Mouse (Mus musculus) 3T3-L1 (cell line): ENCODE results near the gene Krtap5-1.
A peak's percentile ranks its signal among the peaks of the same experiment; 100 is the strongest.
"Not testable (repeated sequence)": the region's sequence is repeated elsewhere in the genome, so short reads cannot be mapped to it uniquely, and the experiment has no call there.

Experiments
- DNase-seq: peaks from one replicate; pipeline ENCODE4 v3.0.0-alpha.2; 2015; ENCODE audit warnings: low read depth, low spot score

Gene Krtap5-1

GRCm38 (mm10) chr7:142303249-142303648, 6.3 kb upstream of the Krtap5-1 start, which contains the start of gene Krtap5-4:
TSS of gene Krtap5-4 (plus strand) at chr7:142303549.
- DNase-seq, result peak; percentile 33

GRCm38 (mm10) chr7:142296108-142296507, 810 bp downstream of the Krtap5-1 start:
- not testable (repeated sequence) for DNase-seq

GRCm38 (mm10) chr7:142295418-142295817, 1.5 kb downstream of the Krtap5-1 start:
- DNase-seq, result no peak

- peak; percentile 49 for DNase-seq
Observed at GRCm38 (mm10) chr7:142293851-142294250, 3.1 kb downstream of the Krtap5-1 start.

GRCm38 (mm10) chr7:142285910-142286612, 10.9 kb downstream of the Krtap5-1 start:
- DNase-seq, result not testable (repeated sequence)

GRCm38 (mm10) chr7:142285130-142285835, 11.6 kb downstream of the Krtap5-1 start:
- DNase-seq, result peak; percentile 13

GRCm38 (mm10) chr7:142284615-142285080, 12.3 kb downstream of the Krtap5-1 start:
- DNase-seq, result peak; percentile 92

- peak; percentile 42 for DNase-seq
Observed at GRCm38 (mm10) chr7:142284023-142284591, 12.8 kb downstream of the Krtap5-1 start.

GRCm38 (mm10) chr7:142282847-142283246, 14.1 kb downstream of the Krtap5-1 start:
- not testable (repeated sequence) for DNase-seq

- DNase-seq, result peak; percentile 7
Observed at GRCm38 (mm10) chr7:142279291-142279690, 17.6 kb downstream of the Krtap5-1 start.

- DNase-seq, result peak; percentile 72
Observed at GRCm38 (mm10) chr7:142278183-142278582, 18.7 kb downstream of the Krtap5-1 start.

GRCm38 (mm10) chr7:142274263-142274662, 22.7 kb downstream of the Krtap5-1 start, which contains the start of gene Gm4559:
TSS of gene Gm4559 (minus strand) at chr7:142274363.
- DNase-seq, result not testable (repeated sequence)

- DNase-seq, result not testable (repeated sequence)
Observed at GRCm38 (mm10) chr7:142258254-142258653, 38.7 kb downstream of the Krtap5-1 start, which contains the start of gene Gm2431. TSS of gene Gm2431 (minus strand) at chr7:142258354.

GRCm38 (mm10) chr7:142255517-142255916, 41.4 kb downstream of the Krtap5-1 start:
- peak; percentile 53 for DNase-seq

GRCm38 (mm10) chr7:142249824-142250223, 47.1 kb downstream of the Krtap5-1 start:
- DNase-seq, result peak; percentile 58
